Mouse (Mus musculus): ENCODE data around the gene Otop2. TPM values are rescaled to one million over a fixed set of nuclear protein-coding genes. Genes with fewer than 3 reads are reported as not detected.

Otop2 gene
- total and polyA plus RNA-seq, 3 experiments, result not detected

GRCm38 (mm10) chr11:115366706-115367394 lies 59.9 kb downstream of the Otop2 start:
- H3K9me3 ChIP-seq (replicated peaks; ENCODE audit: low read length), result no peaks in the 10 kb centered on the region
- H3K4me2 ChIP-seq (ENCODE audit: insufficient read depth, low read depth, poor library complexity, severe bottlenecking), result peak overlapping the region; percentile 96
- no peaks in the 10 kb centered on the region for H3K79me2 ChIP-seq (replicated peaks; ENCODE audit: control insufficient read depth, extremely low read depth, insufficient read depth, poor library complexity, severe bottlenecking)
- dilution Hi-C loops (cut with MboI; ENCODE audit: extremely low pct_ligation_motif_present, extremely low pct_unique_long_range_greater_than_20kb, low sequenced_read_pairs), result no loop called here
- H3K4me1 ChIP-seq (ENCODE audit: control insufficient read depth in 1 of 2, insufficient read depth in 2 of 2), result peaks cover 4 to 8% of the 10 kb centered on the region in 2 experiments
- H3K27ac ChIP-seq (ENCODE audit: insufficient read depth, low read depth), result no peak overlapping the region
- peaks cover 98% of the 10 kb centered on the region for H3K27me3 ChIP-seq (replicated peaks)
- H3K9ac ChIP-seq (ENCODE audit: insufficient read depth, low read depth), result peak overlapping the region; percentile 25; the same call in 1 of the 2 replicates
- H3K36me3 ChIP-seq (replicated peaks in 1 of 2; ENCODE audit: control insufficient read depth in 1 of 2, insufficient read depth in 1 of 2, low read length in 1 of 2), result no peaks in the 10 kb centered on the region
- no peak for DNase-seq (ENCODE audit: extremely low read depth)
- TF ChIP-seq MAZ (IDR thresholded peaks at IDR 0.05; ENCODE audit: low read depth, low read length), result no peak
- TF ChIP-seq ZC3H11A (IDR thresholded peaks at IDR 0.05; ENCODE audit: low read depth, low read length), result no peak
- TF ChIP-seq ETS1 (conservative IDR thresholded peaks at IDR 0.05; ENCODE audit: low read depth, low read length), result no peak
- no peak for TF ChIP-seq RCOR1 (conservative IDR thresholded peaks at IDR 0.05; ENCODE audit: low read depth, low read length)
- TF ChIP-seq ZMIZ1 (IDR thresholded peaks at IDR 0.05; ENCODE audit: low read depth, low read length), result no peak
- TF ChIP-seq PAX5 (IDR thresholded peaks at IDR 0.05; ENCODE audit: low read length), result no peak
- no peak for TF ChIP-seq MXI1 (IDR thresholded peaks at IDR 0.05; ENCODE audit: low read depth, low read length)
- no peak for TF ChIP-seq NELFE (IDR thresholded peaks at IDR 0.05; ENCODE audit: low read depth, low read length)
- no peak for TF ChIP-seq E2F4 (IDR thresholded peaks at IDR 0.05; ENCODE audit: insufficient replicate concordance, low read depth, low read length)
- TF ChIP-seq USF2 (conservative IDR thresholded peaks at IDR 0.05; ENCODE audit: low read depth, low read length), result no peak
- no peak for TF ChIP-seq CHD2 (IDR thresholded peaks at IDR 0.05; ENCODE audit: low read length)
- TF ChIP-seq TBP (conservative IDR thresholded peaks at IDR 0.05; ENCODE audit: low read depth, low read length), result no peak
- in situ Hi-C loops (cut with MboI; ENCODE audit: low pct_ligation_motif_present, low pct_unique_long_range_greater_than_20kb, low sequenced_read_pairs), result no loop called here
- H3K4me3 ChIP-seq (replicated peaks in 1 of 3; ENCODE audit: low read depth in 2 of 3, low read length in 2 of 3, poor library complexity in 1 of 3), result peak overlapping the region in 2 of 3 experiments; percentile 24 to 57

- Histone ChIP-seq H3K4me3 (replicated peaks in 1 of 3; ENCODE audit: low read depth in 2 of 3, low read length in 2 of 3, poor library complexity in 1 of 3) (peak within 1 kb of the TSS; percentile 9 to 57 (median 24)), H3K9me3 (replicated peaks; ENCODE audit: low read length) (no peaks in the 10 kb centered on the region), H3K27me3 (replicated peaks) (peaks cover 98% of the 10 kb centered on the region), H3K9ac (ENCODE audit: insufficient read depth, low read depth) (peak within 1 kb of the TSS; percentile 25), H3K36me3 (replicated peaks in 1 of 2; ENCODE audit: control insufficient read depth in 1 of 2, insufficient read depth in 1 of 2, low read length in 1 of 2) (no peaks in the 10 kb centered on the region), H3K79me2 (replicated peaks; ENCODE audit: control insufficient read depth, extremely low read depth, insufficient read depth, poor library complexity, severe bottlenecking) (no peaks in the 10 kb centered on the region), H3K4me2 (ENCODE audit: insufficient read depth, low read depth, poor library complexity, severe bottlenecking) (peak within 1 kb of the TSS; percentile 96), H3K4me1 (ENCODE audit: control insufficient read depth in 1 of 2, insufficient read depth in 2 of 2) (peaks cover 4 to 8% of the 10 kb centered on the region in 2 experiments), H3K27ac (ENCODE audit: insufficient read depth, low read depth) (no peak within 1 kb of the TSS)
- DNase-seq (ENCODE audit: extremely low read depth), result peak; percentile 49
- TF ChIP-seq MYC (IDR thresholded peaks at IDR 0.05; ENCODE audit: low read depth, low read length) (no peak), POLR2A (IDR thresholded peaks at IDR 0.05; ENCODE audit: low read depth, low read length) (peak; percentile 49; the same call in 1 of the 2 replicates), EP300 (IDR thresholded peaks at IDR 0.05; ENCODE audit: low read length) (no peak), HCFC1 (IDR thresholded peaks at IDR 0.05; ENCODE audit: low read depth, low read length) (no peak), ELF1 (IDR thresholded peaks at IDR 0.05; ENCODE audit: low read depth, low read length) (no peak), GABPA (IDR thresholded peaks at IDR 0.05; ENCODE audit: insufficient replicate concordance, low read depth, low read length) (no peak), JUN (IDR thresholded peaks at IDR 0.05; ENCODE audit: insufficient read depth, low read depth, low read length) (no peak), CHD1 (IDR thresholded peaks at IDR 0.05; ENCODE audit: low read depth, low read length) (no peak), RAD21 (IDR thresholded peaks at IDR 0.05; ENCODE audit: low read depth, low read length) (no peak), BHLHE40 (IDR thresholded peaks at IDR 0.05; ENCODE audit: low read depth, low read length) (peak; percentile 59; the same call in 1 of the 2 replicates), SIN3A (IDR thresholded peaks at IDR 0.05; ENCODE audit: low read length) (no peak), MXI1 (IDR thresholded peaks at IDR 0.05; ENCODE audit: low read depth, low read length) (no peak), ZC3H11A (IDR thresholded peaks at IDR 0.05; ENCODE audit: low read depth, low read length) (no peak), MAZ (IDR thresholded peaks at IDR 0.05; ENCODE audit: low read depth, low read length) (no peak), UBTF (IDR thresholded peaks at IDR 0.05; ENCODE audit: low read depth, low read length) (no peak)
- dilution Hi-C loops (cut with MboI; ENCODE audit: extremely low pct_ligation_motif_present, extremely low pct_unique_long_range_greater_than_20kb, low sequenced_read_pairs) (no loop called here), in situ Hi-C loops (cut with MboI; ENCODE audit: low pct_ligation_motif_present, low pct_unique_long_range_greater_than_20kb, low sequenced_read_pairs) (no loop called here)
These were observed 60.5 kb downstream of the Otop2 start, which contains the start of gene Hid1 for GRCm38 (mm10) chr11:115367395-115367944. TSS of gene Hid1 (minus strand) at chr11:115367756.

All from CH12.LX (cell line).